Mouse (Mus musculus): ENCODE data around the gene Ercc1. TPM values are rescaled to one million over a fixed set of nuclear protein-coding genes. Genes with fewer than 3 reads are reported as not detected.

Ercc1 gene
- polyA plus RNA-seq, 1 experiment from 2014 or later, result 86.1 TPM

- Histone ChIP-seq H3K4me1 (replicated peaks; ENCODE audit: control insufficient read depth, insufficient read depth, low read length) (peaks cover 11% of the 10 kb centered on the region), H3K36me3 (replicated peaks; ENCODE audit: control insufficient read depth, insufficient read depth) (no peaks in the 10 kb centered on the region), H3K9me3 (ENCODE audit: control insufficient read depth, low read length) (no peaks in the 10 kb centered on the region), H3K4me2 (replicated peaks) (no peak overlapping the region), H3K27ac (no peak overlapping the region), H3K9ac (no peak overlapping the region), H3K27me3 (ENCODE audit: control insufficient read depth, insufficient read depth, low read length) (peaks cover 62% of the 10 kb centered on the region), H3K4me3 (replicated peaks; ENCODE audit: low read length) (no peak overlapping the region)
- no peak for ATAC-seq (ENCODE audit: low FRiP score)
- WGBS, result 82% methylated on average over 12 of the region's 12 CpGs
- no peak for DNase-seq (ENCODE audit: low spot score)
Observed at GRCm38 (mm10) chr7:19303046-19303305, 41.6 kb upstream of the Ercc1 start.

- Histone ChIP-seq H3K4me2 (replicated peaks) (peak overlapping the region; percentile 46), H3K9ac (no peak overlapping the region), H3K4me3 (replicated peaks; ENCODE audit: low read length) (0 out of 2 replicates have a peak overlapping the region, but pooled peaks have one; percentile 28), H3K27ac (no peak overlapping the region), H3K27me3 (ENCODE audit: control insufficient read depth, insufficient read depth, low read length) (peaks cover 62% of the 10 kb centered on the region), H3K36me3 (replicated peaks; ENCODE audit: control insufficient read depth, insufficient read depth) (no peaks in the 10 kb centered on the region), H3K9me3 (ENCODE audit: control insufficient read depth, low read length) (no peaks in the 10 kb centered on the region), H3K4me1 (replicated peaks; ENCODE audit: control insufficient read depth, insufficient read depth, low read length) (peaks cover 12% of the 10 kb centered on the region)
- 1% methylated on average over 16 of the region's 16 CpGs for WGBS
- ATAC-seq (ENCODE audit: low FRiP score) (no peak), DNase-seq (ENCODE audit: low spot score) (peak; percentile 69)
Observed at GRCm38 (mm10) chr7:19303770-19304169, 40.8 kb upstream of the Ercc1 start.

GRCm38 (mm10) chr7:19304501-19305412, 39.8 kb upstream of the Ercc1 start:
- Histone ChIP-seq H3K9me3 (ENCODE audit: control insufficient read depth, low read length) (no peaks in the 10 kb centered on the region), H3K9ac (peak overlapping the region; percentile 41), H3K4me3 (replicated peaks; ENCODE audit: low read length) (peak overlapping the region; percentile 28), H3K27ac (no peak overlapping the region), H3K27me3 (ENCODE audit: control insufficient read depth, insufficient read depth, low read length) (peaks cover 62% of the 10 kb centered on the region), H3K4me2 (replicated peaks) (peak overlapping the region; percentile 46), H3K4me1 (replicated peaks; ENCODE audit: control insufficient read depth, insufficient read depth, low read length) (peaks cover 21% of the 10 kb centered on the region), H3K36me3 (replicated peaks; ENCODE audit: control insufficient read depth, insufficient read depth) (no peaks in the 10 kb centered on the region)
- DNase-seq (ENCODE audit: low spot score), result no peak
- 2% methylated on average over 48 of the region's 48 CpGs for WGBS
- ATAC-seq (ENCODE audit: low FRiP score), result no peak

GRCm38 (mm10) chr7:19305413-19305735, 39.2 kb upstream of the Ercc1 start:
- Histone ChIP-seq H3K4me1 (replicated peaks; ENCODE audit: control insufficient read depth, insufficient read depth, low read length) (peaks cover 21% of the 10 kb centered on the region), H3K36me3 (replicated peaks; ENCODE audit: control insufficient read depth, insufficient read depth) (no peaks in the 10 kb centered on the region), H3K27me3 (ENCODE audit: control insufficient read depth, insufficient read depth, low read length) (peaks cover 62% of the 10 kb centered on the region), H3K9me3 (ENCODE audit: control insufficient read depth, low read length) (no peaks in the 10 kb centered on the region), H3K9ac (peak overlapping the region; percentile 41), H3K4me2 (replicated peaks) (no peak overlapping the region), H3K4me3 (replicated peaks; ENCODE audit: low read length) (no peak overlapping the region), H3K27ac (no peak overlapping the region)
- DNase-seq (ENCODE audit: low spot score) (no peak), ATAC-seq (ENCODE audit: low FRiP score) (no peak)
- 7% methylated on average over 6 of the region's 6 CpGs for WGBS

GRCm38 (mm10) chr7:19305796-19306765, 38.5 kb upstream of the Ercc1 start:
- no peak for DNase-seq (ENCODE audit: low spot score)
- Histone ChIP-seq H3K4me1 (replicated peaks; ENCODE audit: control insufficient read depth, insufficient read depth, low read length) (peaks cover 21% of the 10 kb centered on the region), H3K4me2 (replicated peaks) (no peak overlapping the region), H3K27me3 (ENCODE audit: control insufficient read depth, insufficient read depth, low read length) (peaks cover 62% of the 10 kb centered on the region), H3K9ac (no peak overlapping the region), H3K27ac (no peak overlapping the region), H3K36me3 (replicated peaks; ENCODE audit: control insufficient read depth, insufficient read depth) (no peaks in the 10 kb centered on the region), H3K9me3 (ENCODE audit: control insufficient read depth, low read length) (no peaks in the 10 kb centered on the region), H3K4me3 (replicated peaks; ENCODE audit: low read length) (no peak overlapping the region)
- ATAC-seq (ENCODE audit: low FRiP score), result no peak
- 45% methylated on average over 16 of the region's 16 CpGs for WGBS

- no peak overlapping the region for H3K27ac ChIP-seq
- peak overlapping the region; percentile 69; the same call in 1 of the 2 replicates for H3K4me2 ChIP-seq (replicated peaks)
- no peaks in the 10 kb centered on the region for H3K36me3 ChIP-seq (replicated peaks; ENCODE audit: control insufficient read depth, insufficient read depth)
- 69% methylated on average over 25 of the region's 25 CpGs for whole genome bisulfite sequencing
- H3K9me3 ChIP-seq (ENCODE audit: control insufficient read depth, low read length), result no peaks in the 10 kb centered on the region
- DNase-seq (ENCODE audit: low spot score) (no peak), ATAC-seq (ENCODE audit: low FRiP score) (no peak)
- peaks cover 21% of the 10 kb centered on the region for H3K4me1 ChIP-seq (replicated peaks; ENCODE audit: control insufficient read depth, insufficient read depth, low read length)
- peaks cover 54% of the 10 kb centered on the region for H3K27me3 ChIP-seq (ENCODE audit: control insufficient read depth, insufficient read depth, low read length)
- no peak overlapping the region for H3K4me3 ChIP-seq (replicated peaks; ENCODE audit: low read length)
- no peak overlapping the region for H3K9ac ChIP-seq
Observed at GRCm38 (mm10) chr7:19306819-19307738, 37.5 kb upstream of the Ercc1 start.

- Histone ChIP-seq H3K4me2 (replicated peaks) (peak overlapping the region; percentile 69), H3K9me3 (ENCODE audit: control insufficient read depth, low read length) (no peaks in the 10 kb centered on the region), H3K36me3 (replicated peaks; ENCODE audit: control insufficient read depth, insufficient read depth) (no peaks in the 10 kb centered on the region), H3K4me1 (replicated peaks; ENCODE audit: control insufficient read depth, insufficient read depth, low read length) (peaks cover 21% of the 10 kb centered on the region), H3K27ac (peak overlapping the region; percentile 5; the same call in 1 of the 2 replicates), H3K9ac (peak overlapping the region; percentile 29; the same call in 1 of the 2 replicates), H3K4me3 (replicated peaks; ENCODE audit: low read length) (peak overlapping the region; percentile 51), H3K27me3 (ENCODE audit: control insufficient read depth, insufficient read depth, low read length) (peaks cover 46% of the 10 kb centered on the region)
- 3% methylated on average over 18 of the region's 18 CpGs for WGBS
- ATAC-seq (ENCODE audit: low FRiP score), result peak; percentile 40
- DNase-seq (ENCODE audit: low spot score), result peak; percentile 50
Observed at GRCm38 (mm10) chr7:19307739-19308453, 36.7 kb upstream of the Ercc1 start.

All from hindbrain, embryonic 14.5 days (tissue).